Mouse (Mus musculus) limb, embryonic 13.5 days (tissue): ENCODE measurements at regions not wholly inside any gene's neighbourhood (a gene's known extent, or its start where the extent isn't known, plus 50 kb on each side); places are given as distances from the start of the nearest gene placed in this dataset.

Experiments
- ATAC-seq: fragments of 200-750 bp; cut with Nextera tagmentation; 2 replicates; pipeline ENCODE4 v1.8.0; 2017; ENCODE audit warnings: low read depth, moderate number of reproducible peaks, moderate TSS enrichment; ENCODE audit not compliant: low FRiP score
- H3K27ac ChIP-seq: fragments of 300-500 bp; sonication (generic); 2 replicates; pipeline ENCODE4 v1.5.1; 2015; ENCODE audit warnings: inconsistent platforms, mild to moderate bottlenecking, moderate library complexity
- H3K27me3 ChIP-seq: fragments of 300-500 bp; sonication (generic); 2 replicates; pipeline ENCODE4 v1.6.1; 2015; ENCODE audit warnings: mild to moderate bottlenecking, inconsistent platforms
- H3K36me3 ChIP-seq: fragments of 300-500 bp; sonication (generic); 2 replicates; pipeline ENCODE4 v1.6.1; 2015; ENCODE audit warnings: inconsistent platforms, mild to moderate bottlenecking, moderate library complexity
- H3K4me1 ChIP-seq: fragments of 300-500 bp; sonication (generic); 2 replicates; pipeline ENCODE4 v1.6.1; 2015; ENCODE audit warnings: inconsistent platforms
- H3K4me2 ChIP-seq: fragments of 300-500 bp; sonication (generic); replicated peaks from 2 replicates; pipeline ENCODE4 v1.6.1; 2015; ENCODE audit warnings: inconsistent platforms, mild to moderate bottlenecking, moderate library complexity
- H3K4me3 ChIP-seq: fragments of 300-500 bp; sonication (generic); 2 replicates; pipeline ENCODE4 v1.5.1; 2015; ENCODE audit warnings: moderate library complexity, mild to moderate bottlenecking, inconsistent platforms
- H3K9ac ChIP-seq: fragments of 300-500 bp; sonication (generic); 2 replicates; pipeline ENCODE4 v1.6.1; 2015; ENCODE audit warnings: mild to moderate bottlenecking, inconsistent platforms
- H3K9me3 ChIP-seq: fragments of 300-500 bp; sonication (generic); 2 replicates; pipeline ENCODE4 v1.6.1; 2016; ENCODE audit warnings: inconsistent platforms
- WGBS: fragments of 180-500 bp; shearing (Covaris S2); methylation state at CpG from one replicate; pipeline ENCODE4 v1.1.7; 2015; 5-methylcytosine and 5-hydroxymethylcytosine counted together

DNA sequence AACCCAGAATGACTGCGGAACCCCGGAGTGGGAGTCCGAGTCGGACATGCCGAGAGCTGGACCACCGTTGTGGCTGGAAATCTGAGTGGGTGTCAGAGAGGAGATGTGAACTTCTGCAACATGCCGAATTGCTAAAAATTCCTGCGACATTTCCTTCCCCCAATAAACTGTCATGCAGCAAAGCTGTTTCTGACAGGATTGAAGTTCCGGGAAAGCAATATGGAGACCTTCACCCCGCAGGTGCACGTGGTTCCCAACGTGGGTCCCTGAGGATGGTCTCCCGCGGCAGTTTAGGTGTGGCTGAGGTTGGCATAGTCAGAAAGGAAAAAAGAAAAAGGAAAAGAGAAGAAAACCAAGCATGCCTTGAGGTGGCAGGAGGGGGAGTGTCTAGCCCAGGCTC lies 269.0 kb upstream of the Zfp637 start:
- H3K4me3 ChIP-seq = no peak overlapping the region
- WGBS = 85% methylated on average over 14 of the region's 14 CpGs
- no peak for ATAC-seq
- H3K27me3 ChIP-seq = peaks cover 2% of the 10 kb centered on the region; the same call in 1 of the 2 replicates
- H3K9me3 ChIP-seq = no peaks in the 10 kb centered on the region
- no peak overlapping the region for H3K4me2 ChIP-seq
- H3K36me3 ChIP-seq = no peaks in the 10 kb centered on the region
- H3K9ac ChIP-seq = no peak overlapping the region
- H3K27ac ChIP-seq = no peak overlapping the region
- H3K4me1 ChIP-seq = peaks cover 17% of the 10 kb centered on the region

DNA sequence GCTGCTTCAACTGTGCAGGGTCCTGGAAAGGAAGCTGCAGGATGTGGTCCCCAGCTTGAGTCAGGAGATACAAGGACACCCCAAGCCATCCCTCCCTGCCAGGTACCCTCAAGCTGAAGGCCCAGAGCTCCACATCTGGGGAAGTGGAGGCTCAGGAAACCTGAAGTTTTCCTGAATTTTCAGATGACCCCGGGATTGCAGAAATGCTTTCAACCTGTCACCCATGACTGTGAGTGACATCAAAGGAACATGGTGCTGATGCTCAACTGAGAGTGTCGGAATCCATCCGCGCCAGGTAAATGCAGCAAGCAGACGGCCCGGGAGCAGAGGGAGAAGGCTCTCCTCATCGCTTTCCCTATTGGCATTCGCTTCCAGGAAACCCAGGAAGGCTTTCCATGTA lies 267.6 kb upstream of the Zfp637 start:
- Histone ChIP-seq H3K4me2 (no peak overlapping the region), H3K27ac (no peak overlapping the region), H3K4me1 (peaks cover 17% of the 10 kb centered on the region), H3K4me3 (no peak overlapping the region), H3K9ac (no peak overlapping the region), H3K27me3 (peaks cover 2% of the 10 kb centered on the region), H3K36me3 (no peaks in the 10 kb centered on the region), H3K9me3 (no peaks in the 10 kb centered on the region)
- 91% methylated on average over 8 of the region's 8 CpGs for WGBS
- ATAC-seq = no peak

DNA sequence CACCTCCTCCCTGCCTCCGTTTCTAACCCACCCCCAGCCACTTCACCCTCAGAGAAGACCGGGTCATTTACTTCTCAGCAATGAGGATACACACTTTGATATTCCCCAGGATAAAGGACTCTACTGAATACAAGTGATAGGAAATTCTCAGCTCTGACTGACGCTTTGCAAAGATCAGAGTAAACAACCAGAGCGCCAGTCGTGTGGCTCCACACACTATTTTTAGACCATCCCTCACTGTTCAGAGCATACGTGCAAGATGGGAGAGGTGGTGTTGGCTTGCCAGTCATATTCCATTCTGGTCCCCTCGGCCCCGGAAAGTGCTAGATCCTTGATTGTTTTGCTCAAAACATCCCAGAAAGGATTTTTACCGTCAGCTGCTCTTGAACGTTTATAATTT lies 266.8 kb upstream of the Zfp637 start:
- no peak for ATAC-seq
- no peak overlapping the region for H3K4me3 ChIP-seq
- H3K27ac ChIP-seq = no peak overlapping the region
- no peak overlapping the region for H3K9ac ChIP-seq
- peaks cover 17% of the 10 kb centered on the region for H3K4me1 ChIP-seq
- H3K27me3 ChIP-seq = peaks cover 2% of the 10 kb centered on the region
- H3K9me3 ChIP-seq = no peaks in the 10 kb centered on the region
- 79% methylated on average over 10 of the region's 10 CpGs for WGBS
- H3K36me3 ChIP-seq = no peaks in the 10 kb centered on the region
- no peak overlapping the region for H3K4me2 ChIP-seq

DNA sequence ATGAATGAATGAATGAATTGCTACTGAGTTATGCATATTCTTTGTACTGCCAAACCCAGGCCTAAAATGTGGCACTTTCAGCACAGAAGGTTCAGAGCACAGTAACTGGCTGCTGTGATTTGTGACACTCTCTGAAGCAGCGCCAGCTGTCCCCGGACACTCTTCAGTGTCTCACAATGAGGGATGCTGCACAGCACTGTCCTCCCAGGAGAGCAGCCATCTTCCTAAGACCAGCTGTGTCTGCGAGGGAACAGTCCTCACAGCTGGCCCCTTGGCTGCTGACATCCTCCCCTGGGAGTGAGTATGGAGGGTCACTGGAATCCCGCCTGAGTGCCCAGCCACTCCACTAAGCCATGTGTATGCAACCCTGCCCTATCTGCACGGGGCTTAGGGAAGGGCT lies 265.9 kb upstream of the Zfp637 start:
- WGBS = 80% methylated on average over 5 of the region's 5 CpGs
- Histone ChIP-seq H3K4me1 (peaks cover 17% of the 10 kb centered on the region), H3K9me3 (no peaks in the 10 kb centered on the region), H3K27me3 (peaks cover 2% of the 10 kb centered on the region), H3K9ac (no peak overlapping the region), H3K27ac (no peak overlapping the region), H3K4me2 (no peak overlapping the region), H3K36me3 (no peaks in the 10 kb centered on the region), H3K4me3 (no peak overlapping the region)
- ATAC-seq = no peak

DNA sequence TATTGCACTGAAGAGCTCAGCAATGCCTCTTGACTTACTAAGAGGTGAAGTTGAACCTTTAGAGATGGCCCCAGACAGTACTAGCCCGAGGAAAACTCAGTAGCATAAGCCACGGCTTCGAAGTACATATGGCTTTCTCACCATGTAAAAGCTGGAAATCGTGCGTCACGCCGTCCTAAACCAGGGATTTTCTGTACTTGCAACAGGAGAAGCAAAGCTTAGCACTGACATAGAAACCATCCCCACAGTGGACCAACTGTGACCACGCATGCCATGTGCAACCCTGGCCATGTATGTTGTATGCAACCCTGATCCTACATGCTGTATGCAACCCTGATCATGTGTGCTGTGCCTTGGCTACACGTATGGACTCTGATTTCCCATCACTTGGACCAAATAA lies 265.0 kb upstream of the Zfp637 start:
- H3K4me2 ChIP-seq = no peak overlapping the region
- no peak overlapping the region for H3K9ac ChIP-seq
- no peaks in the 10 kb centered on the region for H3K36me3 ChIP-seq
- H3K27ac ChIP-seq = no peak overlapping the region
- no peaks in the 10 kb centered on the region for H3K9me3 ChIP-seq
- H3K4me3 ChIP-seq = no peak overlapping the region
- peaks cover 2% of the 10 kb centered on the region for H3K27me3 ChIP-seq
- peaks cover 9% of the 10 kb centered on the region for H3K4me1 ChIP-seq
- no peak for ATAC-seq
- WGBS = 87% methylated on average over 9 of the region's 9 CpGs

DNA sequence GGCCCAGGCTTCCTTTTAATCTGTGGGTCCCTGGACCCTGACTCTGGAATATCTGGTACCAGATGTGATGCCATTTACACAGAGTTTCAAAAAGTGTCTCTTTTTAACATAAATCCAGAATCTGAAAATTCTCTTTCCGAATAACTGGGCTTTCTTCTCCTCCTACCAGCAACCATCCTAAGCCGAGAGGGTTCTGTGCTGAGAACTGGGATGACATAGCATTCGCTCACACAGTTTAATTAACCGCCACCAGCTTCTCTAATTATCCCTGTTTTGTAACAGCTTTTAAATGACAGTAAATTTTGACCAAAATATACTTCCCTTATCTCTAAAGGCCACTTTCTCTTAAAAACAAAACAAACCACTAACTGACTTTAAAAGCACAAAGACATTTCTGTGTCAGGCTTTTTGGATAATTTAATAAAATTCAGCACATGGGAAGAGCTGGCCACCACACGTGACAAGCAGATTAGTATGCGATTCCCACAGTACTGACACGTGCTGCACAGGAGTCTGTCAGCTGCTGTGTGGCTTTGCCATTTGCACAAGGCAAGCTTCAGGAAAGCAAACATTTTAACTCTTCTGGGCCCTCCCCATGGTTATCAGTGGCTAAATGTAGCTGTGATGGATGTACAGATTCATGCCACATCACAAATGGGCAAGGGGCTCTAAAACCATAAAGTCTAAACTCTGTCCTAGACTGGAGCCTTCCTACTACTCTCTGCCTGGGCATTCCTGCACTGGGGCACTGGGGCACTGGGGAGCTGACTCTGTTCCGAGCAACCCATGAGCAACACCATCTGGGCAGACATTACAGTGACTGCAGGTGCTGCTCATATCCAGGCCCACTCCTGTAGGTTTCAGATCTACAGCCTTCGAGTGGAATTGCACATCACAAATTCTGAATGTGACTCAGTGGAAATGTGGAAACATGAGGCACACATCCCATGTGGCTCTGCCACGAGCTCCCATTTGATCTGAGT lies 263.1 kb upstream of the Zfp637 start:
- Histone ChIP-seq H3K9me3 (no peaks in the 10 kb centered on the region), H3K36me3 (no peaks in the 10 kb centered on the region), H3K27ac (no peak overlapping the region), H3K4me1 (no peaks in the 10 kb centered on the region), H3K4me2 (no peak overlapping the region), H3K27me3 (peaks cover 2% of the 10 kb centered on the region), H3K4me3 (no peak overlapping the region), H3K9ac (no peak overlapping the region)
- WGBS = 81% methylated on average over 10 of the region's 10 CpGs
- ATAC-seq = no peak

DNA sequence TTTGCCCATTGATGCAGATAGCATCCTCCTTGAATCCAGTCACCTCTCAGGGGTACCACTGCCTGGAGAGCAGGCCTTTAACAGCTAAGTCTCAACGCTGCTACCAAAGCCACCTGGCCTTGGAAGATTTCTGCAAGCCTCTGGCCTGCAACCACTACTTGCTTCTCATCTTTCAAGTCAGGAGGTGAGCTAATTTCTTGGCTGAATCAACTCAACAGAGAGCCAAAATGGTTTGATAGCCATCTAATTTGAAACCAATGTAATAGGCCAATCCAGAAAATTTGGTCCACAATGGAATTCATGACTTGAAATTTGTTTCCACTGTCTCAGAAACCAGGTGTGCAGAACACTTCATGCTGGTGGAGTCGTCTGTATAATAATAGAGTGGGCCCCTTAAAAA lies 260.0 kb upstream of the Zfp637 start:
- Histone ChIP-seq H3K27ac (no peak overlapping the region), H3K4me3 (no peak overlapping the region), H3K36me3 (no peaks in the 10 kb centered on the region), H3K9ac (no peak overlapping the region), H3K9me3 (no peaks in the 10 kb centered on the region), H3K27me3 (no peaks in the 10 kb centered on the region; the same call in 1 of the 2 replicates), H3K4me1 (no peaks in the 10 kb centered on the region), H3K4me2 (no peak overlapping the region)
- no peak for ATAC-seq
- WGBS = 54% methylated on average over 2 of the region's 2 CpGs

DNA sequence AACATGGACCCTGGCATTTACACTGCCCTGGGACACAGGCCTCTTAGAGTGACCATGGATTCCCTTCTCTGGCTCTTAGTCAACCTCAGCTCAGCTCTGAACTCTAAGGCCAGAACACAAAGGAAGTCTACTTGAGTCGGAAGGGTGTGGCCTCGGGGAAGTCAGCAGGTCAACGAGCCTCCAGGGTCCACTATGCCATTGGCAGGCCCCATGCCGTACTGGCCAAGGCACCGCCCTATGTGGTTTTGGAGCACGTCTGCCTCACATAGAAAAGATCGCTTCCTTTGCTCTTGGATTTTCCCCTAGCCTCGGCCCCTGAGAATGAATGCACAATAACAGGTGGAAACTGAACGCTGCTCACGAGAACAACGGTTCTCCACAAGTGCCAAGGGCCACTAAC lies 257.9 kb upstream of the Zfp637 start:
- no peak overlapping the region for H3K4me3 ChIP-seq
- H3K4me1 ChIP-seq = no peaks in the 10 kb centered on the region
- H3K27ac ChIP-seq = no peak overlapping the region
- H3K9ac ChIP-seq = no peak overlapping the region
- H3K4me2 ChIP-seq = no peak overlapping the region
- ATAC-seq = no peak
- H3K36me3 ChIP-seq = no peaks in the 10 kb centered on the region
- H3K9me3 ChIP-seq = no peaks in the 10 kb centered on the region
- no peaks in the 10 kb centered on the region; the same call in 1 of the 2 replicates for H3K27me3 ChIP-seq
- WGBS = 82% methylated on average over 11 of the region's 11 CpGs

DNA sequence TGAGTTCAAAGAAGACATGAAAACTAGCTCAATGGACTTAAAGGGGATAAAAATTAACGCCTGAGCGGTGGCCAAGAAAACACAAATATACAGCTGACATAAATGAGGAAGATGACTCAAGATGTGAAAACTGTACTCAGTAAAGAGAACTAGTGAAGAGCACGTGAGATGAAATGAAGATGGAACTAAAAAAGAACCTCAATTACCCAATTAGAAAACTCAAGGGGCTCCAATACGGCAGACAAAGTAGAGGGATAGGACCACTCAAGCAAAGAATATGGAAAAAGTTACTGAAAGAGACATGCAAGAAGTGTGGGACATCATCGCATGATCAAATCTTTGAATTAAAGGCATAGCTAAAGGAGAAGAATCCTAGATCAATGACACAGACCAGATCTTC lies 256.4 kb upstream of the Zfp637 start:
- Histone ChIP-seq H3K4me1 (no peaks in the 10 kb centered on the region), H3K36me3 (no peaks in the 10 kb centered on the region), H3K9me3 (no peaks in the 10 kb centered on the region), H3K9ac (no peak overlapping the region), H3K27ac (no peak overlapping the region), H3K4me3 (no peak overlapping the region), H3K27me3 (no peaks in the 10 kb centered on the region), H3K4me2 (no peak overlapping the region)
- 92% methylated on average over 5 of the region's 5 CpGs for WGBS
- ATAC-seq = no peak

DNA sequence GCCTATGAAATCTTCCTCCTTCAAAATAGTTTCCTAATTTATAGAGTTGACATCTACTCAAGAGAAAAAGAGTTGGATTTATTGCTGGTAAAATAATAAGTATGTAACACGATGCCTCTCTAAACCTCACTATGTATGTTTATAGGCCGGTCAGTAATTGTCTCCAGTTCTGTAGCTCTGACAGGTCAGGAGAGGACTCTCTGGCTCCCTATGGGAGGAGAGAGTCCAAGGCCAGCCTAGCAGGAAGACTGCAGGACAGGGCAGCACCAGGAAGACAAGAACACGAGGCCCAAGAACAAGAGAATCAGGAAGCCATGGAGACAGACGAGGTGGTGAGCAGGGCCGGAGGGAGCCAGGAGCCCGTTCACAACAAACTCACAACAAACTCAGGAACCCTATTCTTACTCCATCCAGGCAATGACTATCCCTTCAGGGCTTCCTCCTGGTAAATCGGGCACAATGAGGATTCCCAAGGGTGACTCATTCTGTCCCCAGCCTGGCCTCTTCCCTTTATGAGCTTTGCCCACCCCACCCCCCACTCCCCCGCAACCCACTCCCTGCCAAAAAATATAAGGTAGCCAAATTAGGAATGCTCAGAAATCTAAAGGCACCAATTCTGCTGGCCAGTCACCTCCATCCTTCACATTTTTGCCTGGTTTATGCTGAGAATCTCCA lies 244.7 kb upstream of the Zfp637 start:
- H3K4me2 ChIP-seq = no peak overlapping the region
- no peaks in the 10 kb centered on the region for H3K9me3 ChIP-seq
- peaks cover 10% of the 10 kb centered on the region for H3K4me1 ChIP-seq
- H3K27me3 ChIP-seq = no peaks in the 10 kb centered on the region
- H3K4me3 ChIP-seq = no peak overlapping the region
- no peak for ATAC-seq
- 62% methylated on average over 8 of the region's 8 CpGs for WGBS
- H3K36me3 ChIP-seq = no peaks in the 10 kb centered on the region
- H3K9ac ChIP-seq = no peak overlapping the region
- no peak overlapping the region for H3K27ac ChIP-seq

DNA sequence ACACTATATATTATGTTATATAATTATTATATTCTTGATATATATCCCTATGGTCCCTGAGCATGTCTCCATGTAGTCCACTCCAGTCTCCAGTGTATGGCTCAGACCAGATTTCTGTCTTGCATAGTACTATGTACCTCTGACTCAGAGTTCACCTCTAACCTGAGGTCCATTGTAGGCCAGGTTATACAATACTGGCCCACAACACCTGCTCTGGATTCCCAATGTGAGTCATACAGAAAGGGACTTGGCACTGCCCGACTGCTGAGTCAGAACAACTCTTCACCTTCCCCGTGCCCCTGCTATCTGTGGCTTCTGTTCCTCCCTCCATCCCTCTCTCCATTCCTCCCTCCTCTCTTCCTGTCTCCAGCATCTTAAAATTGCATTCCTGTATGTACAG lies 236.1 kb upstream of the Zfp637 start:
- H3K4me2 ChIP-seq = no peak overlapping the region
- H3K9me3 ChIP-seq = no peaks in the 10 kb centered on the region
- peaks cover 9% of the 10 kb centered on the region for H3K4me1 ChIP-seq
- H3K4me3 ChIP-seq = no peak overlapping the region
- 85% methylated on average over 2 of the region's 2 CpGs for WGBS
- H3K36me3 ChIP-seq = no peaks in the 10 kb centered on the region
- ATAC-seq = no peak
- no peak overlapping the region for H3K9ac ChIP-seq
- no peak overlapping the region for H3K27ac ChIP-seq
- H3K27me3 ChIP-seq = no peaks in the 10 kb centered on the region

DNA sequence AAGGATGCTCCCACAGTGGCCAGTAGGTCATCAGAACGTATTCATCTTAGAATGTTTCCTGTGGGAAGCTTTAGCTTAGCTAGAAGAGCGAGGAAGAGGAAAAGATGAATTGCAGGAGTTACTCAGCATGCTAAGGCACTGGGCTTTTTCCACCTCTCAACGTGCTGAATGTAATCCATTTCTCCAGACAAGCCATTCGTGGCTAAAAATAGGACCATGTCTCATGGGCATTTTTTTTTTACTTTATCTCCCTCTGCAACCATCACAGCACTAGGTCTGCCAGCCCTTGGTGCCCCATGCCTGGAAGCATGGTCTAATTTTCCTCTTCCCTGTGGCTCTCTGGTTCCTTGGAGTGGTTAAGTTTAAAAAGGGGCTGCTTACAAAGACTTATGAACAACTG lies 235.3 kb upstream of the Zfp637 start:
- peaks cover 17% of the 10 kb centered on the region for H3K4me1 ChIP-seq
- no peak overlapping the region for H3K4me3 ChIP-seq
- ATAC-seq = no peak
- no peaks in the 10 kb centered on the region for H3K36me3 ChIP-seq
- no peak overlapping the region for H3K4me2 ChIP-seq
- H3K9ac ChIP-seq = no peak overlapping the region
- H3K27me3 ChIP-seq = no peaks in the 10 kb centered on the region
- 66% methylated on average over 4 of the region's 4 CpGs for WGBS
- H3K27ac ChIP-seq = no peak overlapping the region
- no peaks in the 10 kb centered on the region for H3K9me3 ChIP-seq
